In the genomic region with DNA sequence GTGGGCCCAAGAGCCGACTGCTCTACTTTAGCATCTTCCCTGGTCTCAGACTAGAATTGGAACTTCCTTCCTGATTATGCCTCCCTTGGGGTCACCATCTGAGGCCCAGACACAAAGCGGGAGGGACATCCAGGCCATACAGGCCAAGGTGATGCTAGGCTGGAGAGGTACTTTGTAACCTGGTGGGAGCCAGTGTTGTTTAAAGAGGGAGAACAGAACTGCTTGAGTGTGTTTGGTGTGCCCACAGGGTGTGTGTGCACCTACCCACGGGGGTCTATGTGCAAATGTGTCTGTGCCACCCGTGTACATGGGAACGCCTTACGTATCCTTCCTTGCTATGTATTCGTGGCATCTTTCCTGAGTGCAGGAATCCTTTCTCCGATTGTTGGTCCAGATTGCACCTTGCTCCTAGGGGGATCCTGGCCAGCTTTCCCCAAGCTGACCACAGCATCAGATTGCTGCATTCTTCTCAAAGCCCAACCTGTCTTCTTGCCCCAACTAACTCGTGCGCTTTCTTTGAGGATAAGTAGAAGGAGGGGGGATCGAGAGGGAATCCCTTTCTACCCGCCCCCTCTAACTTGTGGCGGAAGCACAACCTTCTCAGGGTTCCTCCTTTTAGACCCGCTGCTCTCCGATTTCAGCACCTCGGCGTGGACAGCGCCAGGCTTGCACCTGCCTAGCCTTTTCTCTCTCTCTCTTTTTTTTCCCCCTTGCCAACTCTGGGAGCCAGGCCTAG, we compare ENCODE assay signal across 8 mouse cellular contexts.
DNase-seq lines count a peak whose midpoint lies in the region; ATAC-seq lines count a peak whose summit lies in the region.

No protein-coding gene starts in this region.

- H3K9me3 ChIP-seq in heart, embryonic 12.5 days (replicated peaks): no peaks in the 10 kb centered on the region
- no peaks in the 10 kb centered on the region for H3K9me3 ChIP-seq in midbrain, embryonic 10.5 days (replicated peaks)

- no peak overlapping the region for H3K4me3 ChIP-seq in heart, embryonic 12.5 days
- peak overlapping the region; percentile 70 for H3K4me3 ChIP-seq in midbrain, embryonic 10.5 days

- H3K4me1 ChIP-seq in heart, embryonic 12.5 days (replicated peaks): peaks cover 15% of the 10 kb centered on the region
- peaks cover 24% of the 10 kb centered on the region for H3K4me1 ChIP-seq in midbrain, embryonic 10.5 days

- DNase-seq in CD4-positive helper T cell, adult 2 months (ENCODE audit: low read depth, low spot score): peak; percentile 11
- DNase-seq in R1 (ENCODE audit: low read depth, low spot score): peak; percentile 74
- DNase-seq in embryo, embryonic 10.5 days (ENCODE audit: low spot score): peak; percentile 80
- DNase-seq in kidney, postnatal 10 days: peak; percentile 90
- peak; percentile 64 for DNase-seq in midbrain, embryonic 10.5 days (ENCODE audit: low spot score)
- peak; percentile 51 for DNase-seq in thymus, postnatal 14 days
- DNase-seq in right cerebral cortex, adult 18-20 months: no peak

- 12% methylated on average over 18 of the region's 18 CpGs for WGBS in heart, embryonic 12.5 days
- 13% methylated on average over 18 of the region's 18 CpGs for WGBS in midbrain, embryonic 10.5 days

- peak overlapping the region; percentile 95 for H3K4me2 ChIP-seq in heart, embryonic 12.5 days

- no peaks in the 10 kb centered on the region for H3K36me3 ChIP-seq in heart, embryonic 12.5 days
- no peaks in the 10 kb centered on the region for H3K36me3 ChIP-seq in midbrain, embryonic 10.5 days

- no peak for ATAC-seq in heart, embryonic 12.5 days (ENCODE audit: insufficient number of reproducible peaks, low FRiP score)

- no peak overlapping the region for H3K9ac ChIP-seq in heart, embryonic 12.5 days

- peaks cover 60% of the 10 kb centered on the region for H3K27me3 ChIP-seq in heart, embryonic 12.5 days (replicated peaks)
- peaks cover 75% of the 10 kb centered on the region for H3K27me3 ChIP-seq in midbrain, embryonic 10.5 days (ENCODE audit: low read depth, poor library complexity, severe bottlenecking)

- H3K27ac ChIP-seq in heart, embryonic 12.5 days (ENCODE audit: poor library complexity, severe bottlenecking): no peak overlapping the region
- no peak overlapping the region for H3K27ac ChIP-seq in midbrain, embryonic 10.5 days (replicated peaks)
